Mouse (Mus musculus): Measurements from ENCODE around the gene Gm8251. TPM values are rescaled to one million over a fixed set of nuclear protein-coding genes. Genes with fewer than 3 reads are reported as not detected.

Gene Gm8251
- polyA plus RNA-seq, 1 experiment from 2014 or later = 0.08 TPM

DNA sequence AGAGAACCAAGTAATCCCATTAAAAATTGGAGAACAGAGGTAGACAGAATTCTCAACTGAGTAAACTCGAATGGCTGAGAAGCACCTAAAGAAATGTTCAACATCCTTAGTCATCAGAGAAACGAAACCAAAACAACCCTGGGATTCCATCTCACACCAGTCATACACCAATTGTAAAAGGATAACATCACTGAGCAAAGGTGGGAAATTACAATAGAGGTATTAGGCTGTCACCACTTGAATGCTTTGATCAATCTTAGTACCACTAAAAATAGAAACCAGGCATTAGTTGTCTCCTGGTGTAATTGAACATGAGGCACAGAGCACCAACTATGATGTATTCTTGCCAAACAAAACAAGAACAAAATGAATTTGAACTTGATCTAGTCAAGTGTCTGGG is 29.5 kb downstream of the Gm8251 start:
- Histone ChIP-seq H3K4me3 (replicated peaks) (no peak overlapping the region), H3K27ac (no peak overlapping the region), H3K27me3 (replicated peaks) (no peaks in the 10 kb centered on the region), H3K4me1 (no peaks in the 10 kb centered on the region), H3K9me3 (no peaks in the 10 kb centered on the region), H3K4me2 (no peak overlapping the region), H3K36me3 (no peaks in the 10 kb centered on the region), H3K9ac (no peak overlapping the region)
- no peak for ATAC-seq (ENCODE audit: insufficient read depth, low FRiP score, low read depth)
- WGBS = 62% methylated on average over 2 of the region's 2 CpGs

DNA sequence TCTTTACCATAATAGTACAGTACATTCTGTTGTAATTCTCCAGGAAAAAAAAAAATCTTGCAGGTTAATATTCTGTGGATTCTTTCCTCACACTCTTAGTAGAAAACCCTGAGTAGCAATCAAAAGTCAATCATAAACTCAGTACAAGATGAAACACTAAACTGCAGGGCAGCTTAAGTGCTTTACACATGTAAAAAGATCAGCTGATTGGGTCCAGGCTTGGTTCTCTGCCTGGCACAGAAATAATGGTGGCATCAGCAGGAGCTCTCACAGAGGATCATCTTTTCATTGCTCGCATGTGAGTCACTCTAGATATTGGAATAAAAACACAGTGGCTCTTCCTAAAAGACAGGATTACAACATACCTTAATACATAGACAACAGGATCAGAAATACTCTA is 34.1 kb downstream of the Gm8251 start:
- Histone ChIP-seq H3K4me3 (replicated peaks) (no peak overlapping the region), H3K36me3 (no peaks in the 10 kb centered on the region)

DNA sequence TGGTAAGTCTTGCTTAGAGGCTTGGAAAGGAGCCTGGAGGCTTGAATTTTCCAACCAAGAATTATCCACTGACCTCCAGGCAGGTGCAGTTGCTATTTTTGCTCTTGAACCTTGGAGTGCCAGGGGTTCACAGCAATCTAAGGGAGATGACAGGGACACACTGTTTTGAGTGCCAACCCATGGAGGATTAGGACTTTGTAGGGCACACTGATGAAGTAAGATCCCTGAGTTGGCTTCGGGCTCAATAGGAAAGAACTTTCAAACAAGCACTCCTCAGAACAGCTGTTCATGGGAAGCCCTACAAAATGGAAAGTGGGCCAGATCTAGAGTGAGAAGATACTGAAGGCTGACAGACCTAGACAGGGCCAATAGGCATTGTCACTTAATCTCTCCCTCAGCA is 39.1 kb downstream of the Gm8251 start:
- H3K27me3 ChIP-seq (replicated peaks) = no peaks in the 10 kb centered on the region
- H3K27ac ChIP-seq = no peak overlapping the region
- no peaks in the 10 kb centered on the region for H3K36me3 ChIP-seq
- no peak overlapping the region for H3K9ac ChIP-seq
- WGBS = 73% methylated on average over 1 of the region's 1 CpGs
- no peaks in the 10 kb centered on the region for H3K4me1 ChIP-seq
- no peak overlapping the region for H3K4me2 ChIP-seq
- ATAC-seq (ENCODE audit: insufficient read depth, low FRiP score, low read depth) = no peak
- H3K9me3 ChIP-seq = no peaks in the 10 kb centered on the region
- H3K4me3 ChIP-seq (replicated peaks) = no peak overlapping the region

More for the DNA sequence above, 34.1 kb downstream of the Gm8251 start:
- 85% methylated on average over 1 of the region's 1 CpGs for WGBS
- Histone ChIP-seq H3K27me3 (replicated peaks) (no peaks in the 10 kb centered on the region), H3K9me3 (no peaks in the 10 kb centered on the region), H3K4me1 (no peaks in the 10 kb centered on the region), H3K4me2 (no peak overlapping the region), H3K9ac (no peak overlapping the region), H3K27ac (no peak overlapping the region)
- ATAC-seq (ENCODE audit: insufficient read depth, low FRiP score, low read depth) = no peak

DNA sequence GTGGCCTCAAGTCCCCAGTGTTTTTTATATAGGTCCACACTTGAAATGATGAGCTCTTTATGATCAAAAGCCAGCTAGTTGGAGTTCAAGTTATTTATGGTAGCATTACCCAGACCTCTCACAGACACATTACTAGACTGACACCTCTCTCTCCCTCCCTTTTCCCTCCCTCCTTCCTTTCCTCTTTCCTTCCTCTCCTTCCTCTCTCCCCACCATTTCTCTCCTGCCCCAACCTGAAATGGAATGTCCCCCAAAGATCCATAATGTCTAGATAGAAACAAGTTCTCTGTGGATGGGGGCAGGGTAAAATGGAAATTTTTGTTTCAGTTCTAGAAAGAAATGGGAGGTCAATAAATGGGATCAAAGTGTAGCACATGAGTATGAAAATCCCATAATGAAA is 41.8 kb downstream of the Gm8251 start, which contains the start of gene Mettl21c:
Gene Mettl21c, minus strand, starts transcription at position 101 of the 400 bp plus-strand sequence.
- no peak within 1 kb of the TSS for H3K9ac ChIP-seq
- H3K4me3 ChIP-seq (replicated peaks) = no peak within 1 kb of the TSS
- H3K4me1 ChIP-seq = no peaks in the 10 kb centered on the region
- no peaks in the 10 kb centered on the region for H3K9me3 ChIP-seq
- no peak for ATAC-seq (ENCODE audit: insufficient read depth, low FRiP score, low read depth)
- no peaks in the 10 kb centered on the region for H3K36me3 ChIP-seq
- no peak within 1 kb of the TSS for H3K27ac ChIP-seq
- H3K27me3 ChIP-seq (replicated peaks) = no peaks in the 10 kb centered on the region
- H3K4me2 ChIP-seq = no peak within 1 kb of the TSS

- H3K9me3 ChIP-seq = no peaks in the 10 kb centered on the region
- no peak for ATAC-seq (ENCODE audit: insufficient read depth, low FRiP score, low read depth)
- no peaks in the 10 kb centered on the region for H3K36me3 ChIP-seq
- no peak overlapping the region for H3K27ac ChIP-seq
- no peak overlapping the region for H3K4me2 ChIP-seq
- no peak overlapping the region for H3K9ac ChIP-seq
- H3K4me3 ChIP-seq (replicated peaks) = no peak overlapping the region
- no peaks in the 10 kb centered on the region for H3K4me1 ChIP-seq
- no peaks in the 10 kb centered on the region for H3K27me3 ChIP-seq (replicated peaks)
- 84% methylated on average over 2 of the region's 2 CpGs for WGBS
Observed at GRCm38 (mm10) chr1:44015556-44015955, 46.2 kb downstream of the Gm8251 start.

Other genes starting within 250 kb of the Gm8251 start
- 21.9 and 22.3 TPM in 2 replicates for gene Uxs1, start 234.1 kb downstream of the Gm8251 start, polyA plus RNA-seq (2015; fragmentation: Nextera tagmentation; extraction: Ambion mirVana)
- gene Tpp2, start 128.3 kb downstream of the Gm8251 start, polyA plus RNA-seq (2015; fragmentation: Nextera tagmentation; extraction: Ambion mirVana) = 52.5 and 59.7 TPM in 2 replicates
- 0.30 and 0.46 TPM in 2 replicates for gene Mettl21c, start 41.9 kb downstream of the Gm8251 start, polyA plus RNA-seq (2015; fragmentation: Nextera tagmentation; extraction: Ambion mirVana)
- gene Tex30, start 40.5 kb upstream of the Gm8251 start, polyA plus RNA-seq (2015; fragmentation: Nextera tagmentation; extraction: Ambion mirVana) = 74.2 and 82.2 TPM in 2 replicates
- 51.6 and 53.1 TPM in 2 replicates for gene Kdelc1, start 56.9 kb upstream of the Gm8251 start, polyA plus RNA-seq (2015; fragmentation: Nextera tagmentation; extraction: Ambion mirVana)
- gene Bivm, start 57.0 kb upstream of the Gm8251 start, polyA plus RNA-seq (2015; fragmentation: Nextera tagmentation; extraction: Ambion mirVana) = 16.0 and 17.7 TPM in 2 replicates
- gene Ercc5, start 85.8 kb upstream of the Gm8251 start, polyA plus RNA-seq (2015; fragmentation: Nextera tagmentation; extraction: Ambion mirVana) = 20.5 and 21.6 TPM in 2 replicates
- gene Mettl21e, start 157.0 kb upstream of the Gm8251 start, polyA plus RNA-seq (2015; fragmentation: Nextera tagmentation; extraction: Ambion mirVana) = 0.06 TPM in 1 of 2 replicates, not detected in the other